Mouse (Mus musculus): ENCODE measurements at regions not wholly inside any gene's neighbourhood (a gene's known extent, or its start where the extent isn't known, plus 50 kb on each side); places are given as distances from the start of the nearest gene placed in this dataset.
A peak's percentile ranks its signal among the peaks of the same experiment; 100 is the strongest.

DNA sequence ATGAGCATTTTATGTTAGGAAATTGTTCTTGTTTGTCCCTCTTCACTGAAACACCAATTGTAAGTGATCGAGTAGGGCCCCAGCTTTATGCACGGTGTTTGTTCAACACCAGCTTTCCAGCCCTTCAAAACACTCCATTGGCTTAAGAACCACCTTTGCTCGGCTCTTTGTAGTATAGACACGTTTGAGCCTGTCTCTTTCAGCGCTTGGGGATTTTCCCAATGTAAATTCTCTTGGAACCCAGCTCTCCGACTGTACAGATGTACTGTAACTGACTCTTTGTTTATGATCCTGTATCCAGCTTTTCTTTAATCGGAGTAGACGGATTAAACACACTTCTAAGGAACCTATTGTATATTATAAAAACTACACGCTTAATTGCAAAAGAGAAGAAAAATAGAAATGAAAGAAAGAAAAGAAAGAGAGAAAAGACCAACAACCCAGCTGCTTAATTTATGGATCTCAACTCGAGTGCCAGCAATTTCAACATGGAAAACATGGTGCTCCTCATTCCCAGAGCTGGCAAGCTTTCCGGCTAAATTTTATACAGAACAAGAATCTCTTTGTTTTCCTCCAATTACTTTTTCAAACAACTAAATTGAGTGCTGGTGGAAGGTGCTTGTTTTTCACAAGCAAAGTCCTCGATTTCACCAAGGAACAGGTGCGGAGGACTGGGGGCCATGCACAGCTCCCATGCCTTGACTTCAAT lies 430.4 kb downstream of the Adgrl2 start:
- DNase-seq (ENCODE audit: low spot score), result no peak

- DNase-seq (ENCODE audit: low spot score), result no peak
Measured at GRCm38 (mm10) chr3:148558592-148559157, 431.7 kb downstream of the Adgrl2 start.

- DNase-seq (ENCODE audit: low spot score), result no peak
Measured at GRCm38 (mm10) chr3:148555324-148555723, 435.0 kb downstream of the Adgrl2 start.

DNA sequence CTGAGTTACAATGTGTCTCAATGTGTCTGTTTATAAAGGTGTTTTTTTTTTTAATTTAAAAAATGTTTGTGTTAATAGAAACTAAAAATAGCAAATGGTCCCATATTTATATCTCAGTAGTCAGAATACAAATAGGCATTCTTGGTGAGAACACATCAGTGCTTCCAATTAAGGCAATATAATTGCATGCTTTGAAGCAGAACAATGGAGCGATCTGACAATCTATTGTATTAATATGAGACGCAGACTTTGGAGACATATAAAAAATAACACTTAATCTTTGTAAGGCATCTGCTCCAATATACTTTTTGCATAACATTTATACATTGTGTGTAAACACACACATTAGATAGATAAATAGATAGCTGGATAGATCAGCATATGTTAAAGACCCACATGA lies 439.6 kb downstream of the Adgrl2 start:
- no peak for DNase-seq (ENCODE audit: low spot score)

DNA sequence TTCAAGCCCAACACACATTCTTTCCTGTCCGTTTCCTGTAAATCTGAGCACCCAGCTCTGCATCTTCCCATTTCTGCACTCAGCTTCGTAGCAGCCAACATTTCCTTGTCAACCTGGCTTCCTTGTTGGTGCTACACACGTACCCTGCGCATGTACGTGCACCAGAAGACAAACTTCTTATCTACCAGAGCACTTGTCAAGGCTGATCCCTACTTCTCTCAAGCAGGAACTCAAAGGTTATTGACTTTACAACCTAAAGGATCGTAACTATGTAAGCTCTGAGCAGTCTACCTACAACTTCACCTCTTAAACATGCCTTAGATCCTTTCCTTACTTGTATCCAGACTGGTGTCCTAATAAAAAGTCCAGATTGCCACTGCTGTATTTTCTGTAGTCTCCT lies 445.4 kb downstream of the Adgrl2 start:
- no peak for DNase-seq (ENCODE audit: low spot score)

DNA sequence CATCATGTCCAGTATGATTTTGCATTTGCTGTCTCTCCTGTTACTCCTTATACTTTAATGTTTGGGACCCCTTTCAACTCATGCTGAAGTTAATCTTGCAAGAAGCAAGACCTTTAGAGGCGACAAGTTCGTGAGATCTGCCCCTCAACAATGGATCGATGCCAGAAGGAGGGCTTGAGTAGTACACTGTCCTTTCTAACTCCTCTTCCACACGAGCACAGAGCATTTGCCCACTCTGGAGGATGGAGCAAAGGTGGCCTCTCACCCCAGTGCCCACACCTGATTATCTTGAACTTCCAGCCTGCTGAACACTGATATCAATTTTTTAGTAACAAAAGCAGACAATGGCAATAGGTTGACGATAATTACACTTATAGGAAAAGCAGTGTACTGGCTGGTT lies 448.1 kb downstream of the Adgrl2 start:
- DNase-seq (ENCODE audit: low spot score), result no peak

- no peak for DNase-seq (ENCODE audit: low spot score)
Measured at GRCm38 (mm10) chr3:148537669-148538271, 452.6 kb downstream of the Adgrl2 start.

- DNase-seq (ENCODE audit: low spot score), result no peak
Measured at GRCm38 (mm10) chr3:148529893-148530292, 460.5 kb downstream of the Adgrl2 start.

DNA sequence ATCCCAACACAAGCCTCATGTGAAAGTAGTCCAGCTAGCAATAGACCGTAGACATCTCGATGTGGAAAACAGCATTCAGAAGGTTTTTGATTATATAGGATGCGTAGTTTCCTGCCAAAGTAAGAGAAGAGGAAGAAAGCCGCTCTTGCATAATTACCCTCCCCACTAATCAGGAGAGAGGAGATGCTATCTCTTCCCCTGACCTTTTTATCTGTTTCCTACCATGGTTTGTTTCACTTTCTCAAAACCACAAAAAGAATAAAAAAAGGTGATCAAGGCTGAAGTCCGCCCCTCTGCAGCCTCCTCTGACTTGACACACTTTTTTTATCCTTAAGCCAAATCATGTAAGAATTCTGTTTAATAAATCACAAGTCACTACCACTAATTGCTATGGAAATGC lies 480.0 kb downstream of the Adgrl2 start:
- DNase-seq (ENCODE audit: low spot score), result no peak

- no peak for DNase-seq (ENCODE audit: low spot score)
Measured at GRCm38 (mm10) chr3:148504928-148505327, 485.4 kb downstream of the Adgrl2 start.

DNA sequence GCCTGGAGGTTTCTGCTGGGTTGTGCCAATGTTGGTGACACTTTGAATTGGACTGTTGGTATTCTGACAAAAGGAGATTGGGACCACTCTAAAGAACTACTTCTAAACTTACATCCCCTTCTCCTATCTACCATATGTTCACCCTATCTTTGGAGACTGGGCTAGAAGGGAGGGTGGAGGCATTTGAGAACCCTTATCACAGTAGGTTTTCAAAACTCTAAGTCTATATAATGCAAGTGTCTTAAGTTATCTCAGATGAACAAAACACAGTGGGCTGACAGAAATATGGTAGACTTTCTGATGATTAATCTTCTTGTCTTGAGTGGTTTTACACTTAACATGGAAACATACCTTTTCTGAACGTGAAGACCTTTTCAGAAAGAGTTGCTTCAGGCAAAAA lies 486.9 kb downstream of the Adgrl2 start:
- DNase-seq (ENCODE audit: low spot score), result no peak

DNA sequence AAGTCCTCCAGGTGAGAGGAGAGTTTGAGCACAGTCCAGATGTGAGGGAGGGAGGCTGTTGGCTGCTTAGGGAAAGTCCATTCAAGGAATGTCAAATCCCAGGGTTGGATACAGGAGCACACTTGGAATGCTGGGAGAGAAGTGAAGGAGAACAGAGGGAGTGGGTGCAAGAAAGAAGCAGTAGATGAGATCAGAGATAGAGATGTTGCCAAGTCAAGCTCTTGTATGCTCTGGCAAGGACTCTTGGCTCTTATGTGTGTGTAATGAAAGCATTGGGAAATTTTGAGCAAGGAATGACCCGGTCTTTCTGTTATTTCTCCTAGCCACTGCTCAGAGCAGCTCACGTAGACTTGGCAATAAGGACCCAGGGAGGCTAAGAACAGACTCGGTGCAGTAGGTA lies 488.6 kb downstream of the Adgrl2 start:
- peak; percentile 17 for DNase-seq (ENCODE audit: low spot score)

- DNase-seq (ENCODE audit: low spot score), result no peak
Measured at GRCm38 (mm10) chr3:148496672-148497071, 493.7 kb downstream of the Adgrl2 start.

- no peak for DNase-seq (ENCODE audit: low spot score)
Measured at GRCm38 (mm10) chr3:148491287-148491686, 499.1 kb downstream of the Adgrl2 start.

DNA sequence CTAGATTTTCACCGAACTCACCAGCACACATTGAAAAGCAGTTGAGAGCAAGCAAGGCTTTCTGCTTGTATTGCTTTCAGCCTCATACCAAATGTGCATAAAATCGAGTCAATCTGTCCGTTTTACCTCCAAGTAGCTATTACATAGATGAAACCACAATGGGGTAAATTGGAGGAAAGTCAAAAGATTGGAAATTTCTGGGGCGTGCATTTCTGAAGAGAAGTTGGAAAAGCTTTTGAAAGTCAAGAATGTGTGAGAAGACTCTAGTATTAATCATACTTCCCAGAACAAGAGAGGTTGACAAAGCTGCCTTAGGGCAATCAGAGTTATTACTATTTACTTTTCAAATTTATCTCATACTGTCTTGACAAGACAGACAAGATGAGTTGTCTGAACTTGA lies 501.2 kb downstream of the Adgrl2 start:
- DNase-seq (ENCODE audit: low spot score), result no peak

- DNase-seq (ENCODE audit: low spot score), result no peak
Measured at GRCm38 (mm10) chr3:148487949-148488348, 502.4 kb downstream of the Adgrl2 start.

DNA sequence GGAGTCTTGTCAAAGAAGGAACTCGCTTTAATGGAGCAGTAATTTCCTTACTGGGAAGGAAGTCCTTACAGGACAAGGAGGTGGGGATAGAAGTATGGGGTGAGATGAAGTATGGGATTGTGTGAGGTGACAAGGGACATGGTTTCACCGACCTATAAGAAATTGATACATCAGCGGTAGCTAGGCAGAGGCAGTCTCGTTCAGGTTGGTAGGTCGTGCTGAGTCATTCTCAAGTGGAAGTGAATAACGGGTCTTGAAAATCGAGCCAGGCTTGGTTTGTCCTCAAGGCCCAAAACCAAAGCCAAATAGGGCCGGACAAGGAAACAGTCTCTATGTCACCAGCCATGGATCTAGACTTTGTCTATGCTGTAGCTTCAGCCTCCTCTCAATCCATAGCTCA lies 514.5 kb downstream of the Adgrl2 start:
- DNase-seq (ENCODE audit: low spot score), result no peak

DNA sequence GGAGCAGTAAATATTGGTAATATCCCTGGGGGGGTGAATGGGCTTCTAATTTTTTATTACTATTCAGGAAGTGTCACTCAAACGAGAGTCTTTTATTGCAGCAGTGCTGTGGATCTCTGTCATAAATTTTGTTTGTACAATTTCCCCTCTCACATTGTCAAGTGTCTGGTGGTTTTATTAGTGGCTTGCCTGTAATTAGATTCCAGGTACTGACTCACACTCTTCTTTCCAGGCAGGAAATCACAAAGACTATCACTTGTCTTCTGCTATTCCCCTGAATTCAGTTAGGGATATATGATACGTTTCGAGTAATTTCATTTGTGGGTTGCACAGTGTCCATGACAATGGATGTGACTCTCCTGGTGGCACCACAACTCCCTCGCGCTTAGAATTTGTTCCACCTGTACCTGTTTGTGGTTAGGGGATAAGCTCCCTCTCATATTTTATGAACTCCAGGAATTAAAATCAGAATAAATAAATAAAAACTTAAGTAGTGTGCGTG lies 517.4 kb downstream of the Adgrl2 start:
- DNase-seq (ENCODE audit: low spot score), result no peak

DNA sequence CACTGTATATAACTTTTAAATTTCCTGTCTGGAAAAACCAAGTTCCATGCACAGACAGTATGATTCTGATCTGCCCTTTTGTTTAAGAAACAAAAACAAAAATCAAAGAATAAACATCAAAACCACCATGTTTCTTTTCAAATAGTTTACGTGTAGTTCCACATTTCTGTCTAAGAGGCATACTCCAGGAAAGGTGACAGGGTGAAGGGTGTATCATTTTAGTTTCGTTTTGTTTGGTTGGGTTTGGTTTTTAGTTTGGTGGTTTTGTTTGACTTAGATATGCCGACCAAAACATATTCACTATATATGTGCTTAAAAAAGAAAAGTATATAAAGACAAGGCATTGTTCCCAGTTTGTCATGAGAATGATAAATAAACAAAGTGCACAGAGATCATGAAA lies 524.9 kb downstream of the Adgrl2 start:
- DNase-seq (ENCODE audit: low spot score), result no peak

DNA sequence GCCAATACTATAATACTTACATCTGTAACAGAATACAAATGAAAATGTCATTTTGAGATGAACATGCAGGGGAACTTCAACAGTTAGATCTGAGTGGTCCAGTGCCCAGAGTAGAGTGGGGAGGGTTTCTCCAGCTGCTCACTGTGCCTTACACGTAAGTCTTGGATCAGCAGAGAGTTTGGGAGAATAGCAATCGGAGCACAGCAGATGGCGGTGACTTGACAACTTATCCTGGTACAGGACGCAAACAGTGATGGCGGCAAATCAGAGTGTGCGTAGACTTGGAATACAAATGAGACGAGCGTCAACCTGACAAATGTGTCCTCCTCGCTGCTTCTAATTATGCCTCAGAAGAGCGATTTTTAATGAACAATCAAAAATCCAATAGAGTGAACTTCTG lies 527.6 kb downstream of the Adgrl2 start:
- no peak for DNase-seq (ENCODE audit: low spot score)

DNA sequence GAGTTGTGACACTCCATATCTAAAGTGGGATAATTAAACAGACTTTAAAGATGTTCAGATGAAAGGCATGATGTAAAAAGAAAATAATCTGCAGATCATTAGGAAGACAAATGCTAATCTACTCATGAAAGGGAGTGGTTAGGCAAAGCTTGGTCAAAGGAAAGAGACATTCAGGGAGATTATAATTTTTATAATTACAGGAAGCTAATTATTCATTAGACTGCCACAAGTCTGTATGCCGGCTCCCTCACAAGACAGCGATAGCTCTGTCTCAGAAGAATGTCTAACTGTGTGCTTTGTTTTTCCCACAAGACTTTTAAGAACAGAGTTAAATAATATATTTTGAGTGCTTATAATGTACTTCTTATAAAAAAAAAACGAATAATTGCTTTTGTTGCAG lies 541.5 kb downstream of the Adgrl2 start:
- DNase-seq (ENCODE audit: low spot score), result no peak

GRCm38 (mm10) chr3:148448465-148448864 lies 541.9 kb downstream of the Adgrl2 start:
- no peak for DNase-seq (ENCODE audit: low spot score)

- DNase-seq (ENCODE audit: low spot score), result no peak
Measured at GRCm38 (mm10) chr3:148446845-148447244, 543.5 kb downstream of the Adgrl2 start.

- DNase-seq (ENCODE audit: low spot score), result no peak
Measured at GRCm38 (mm10) chr3:148443012-148443411, 547.3 kb downstream of the Adgrl2 start.
